Mouse (Mus musculus) erythroblast, embryonic 14.5 days (primary cell): ENCODE measurements around the gene Olfr1141. TPM values are rescaled to one million over a fixed set of nuclear protein-coding genes. Genes with fewer than 3 reads are reported as not detected.

Source experiments
- H3K27me3 ChIP-seq: 2 replicates; pipeline ENCODE4 v1.6.1; 2012; ENCODE audit warnings: inconsistent platforms; ENCODE audit not compliant: control insufficient read depth
- H3K36me3 ChIP-seq: 2 replicates; pipeline ENCODE4 v1.6.1; 2012; ENCODE audit warnings: mild to moderate bottlenecking, inconsistent platforms; ENCODE audit not compliant: control insufficient read depth
- H3K4me1 ChIP-seq: 2 replicates; pipeline ENCODE4 v1.6.1; 2012; ENCODE audit warnings: inconsistent platforms; ENCODE audit not compliant: control insufficient read depth
- H3K4me3 ChIP-seq: replicated peaks from 2 replicates; pipeline ENCODE3; 2012; ENCODE audit warnings: moderate library complexity, mild to moderate bottlenecking, inconsistent platforms
- H3K9me3 ChIP-seq: 2 replicates; pipeline ENCODE4 v1.6.1; 2012; ENCODE audit warnings: low read length, inconsistent platforms, mixed read lengths; ENCODE audit not compliant: control insufficient read depth
- GATA1 ChIP-seq: IDR thresholded peaks from 2 replicates; pipeline ENCODE4 v1.6.1; 2012; ENCODE audit warnings: low read length, inconsistent platforms, mixed read lengths
- TAL1 ChIP-seq: IDR thresholded peaks from 3 replicates; pipeline ENCODE4 v1.6.1; 2012; ENCODE audit warnings: low read length, inconsistent platforms, mixed read lengths
- polyA plus RNA-seq: library from polyadenylated mRNA; stranded (reverse); fragments of >175 nt; gene quantifications from 2 replicates; pipeline ENCODE4 v1.2.3, GENCODE M21; 2012

Gene Olfr1141
- polyA plus RNA-seq: not detected in 2 replicates

- no peaks in the 10 kb centered on the region for H3K27me3 ChIP-seq
- TF ChIP-seq TAL1 (no peak), GATA1 (no peak)
- H3K4me1 ChIP-seq: no peaks in the 10 kb centered on the region
- H3K4me3 ChIP-seq: no peak within 1 kb of the TSS
- no peaks in the 10 kb centered on the region for H3K9me3 ChIP-seq
- H3K36me3 ChIP-seq: no peaks in the 10 kb centered on the region
These were observed at the start of gene Olfr1141 for GRCm38 (mm10) chr2:87753891-87754290. Olfr1141 (minus strand) TSS chr2:87753991.

- Histone ChIP-seq H3K36me3 (no peaks in the 10 kb centered on the region), H3K4me3 (no peak within 1 kb of the TSS), H3K9me3 (0 out of 2 replicates have a peak, but pooled peaks cover 4% of the 10 kb centered on the region), H3K27me3 (no peaks in the 10 kb centered on the region), H3K4me1 (no peaks in the 10 kb centered on the region)
- TF ChIP-seq GATA1 (no peak), TAL1 (no peak)
These were observed 46.5 kb upstream of the Olfr1141 start, which contains the start of gene Olfr1143 for GRCm38 (mm10) chr2:87800292-87800691. Olfr1143 (plus strand) TSS chr2:87800592.

DNA sequence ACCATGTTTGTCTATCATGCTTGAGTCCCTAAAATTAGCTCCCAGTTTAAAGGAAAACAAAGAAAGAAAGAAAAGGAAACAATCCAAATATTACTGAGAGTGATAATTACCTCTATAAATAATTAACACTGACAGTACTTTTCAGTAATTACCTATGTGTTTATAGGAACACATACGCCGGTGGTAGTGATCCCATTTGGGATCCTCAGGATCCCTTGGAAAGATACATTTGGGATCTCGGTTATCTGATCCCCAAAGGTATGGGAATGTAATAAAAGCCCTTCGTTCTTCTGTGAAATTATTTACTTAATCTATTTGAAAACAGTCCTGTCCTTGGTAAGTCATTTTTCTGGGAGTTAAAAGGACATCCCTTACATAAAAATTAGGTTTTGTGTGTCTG lies 25.4 kb upstream of the Olfr1141 start, which contains the start of gene Olfr152:
Gene Olfr152, plus strand, starts transcription at position 301 of the 400 bp plus-strand sequence.
- no peak for TF ChIP-seq GATA1
- no peak for TF ChIP-seq TAL1
- Histone ChIP-seq H3K9me3 (peaks cover 3% of the 10 kb centered on the region), H3K36me3 (no peaks in the 10 kb centered on the region), H3K4me1 (no peaks in the 10 kb centered on the region), H3K4me3 (no peak within 1 kb of the TSS), H3K27me3 (no peaks in the 10 kb centered on the region)

DNA sequence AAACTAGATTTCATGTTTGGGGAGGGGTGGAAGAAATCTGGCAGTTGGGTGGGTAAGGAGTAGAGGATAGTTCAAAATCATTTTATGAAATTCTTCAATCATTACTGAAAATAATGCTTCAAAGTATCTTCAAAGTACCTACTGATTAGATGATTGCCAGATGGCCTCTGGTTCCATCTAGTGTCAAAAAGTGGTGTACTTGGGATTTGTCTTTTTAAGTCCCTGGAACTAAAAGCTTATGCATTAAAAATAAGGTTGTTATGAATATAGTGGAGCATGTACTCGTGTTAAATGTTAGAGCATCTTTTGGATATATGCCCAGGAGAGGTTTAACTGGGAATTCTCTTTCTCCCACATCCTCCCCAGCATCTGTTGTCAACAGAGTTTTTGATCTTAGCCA lies 22.4 kb upstream of the Olfr1141 start:
- no peaks in the 10 kb centered on the region for H3K27me3 ChIP-seq
- H3K36me3 ChIP-seq: no peaks in the 10 kb centered on the region
- no peak overlapping the region for H3K4me3 ChIP-seq
- TF ChIP-seq TAL1 (no peak), GATA1 (no peak)
- no peaks in the 10 kb centered on the region for H3K4me1 ChIP-seq
- H3K9me3 ChIP-seq: peaks cover 3% of the 10 kb centered on the region

- Histone ChIP-seq H3K4me3 (no peak within 1 kb of the TSS), H3K9me3 (no peaks in the 10 kb centered on the region), H3K27me3 (no peaks in the 10 kb centered on the region), H3K36me3 (no peaks in the 10 kb centered on the region), H3K4me1 (no peaks in the 10 kb centered on the region)
- TF ChIP-seq TAL1 (no peak), GATA1 (no peak)
These were observed 10.3 kb downstream of the Olfr1141 start, which contains the start of gene Olfr1140 for GRCm38 (mm10) chr2:87743452-87743851. Olfr1140 (plus strand) TSS chr2:87743752.

GRCm38 (mm10) chr2:87739878-87740277 lies 13.9 kb downstream of the Olfr1141 start, which contains the start of gene Olfr1138:
Olfr1138 (minus strand) TSS chr2:87739978.
- no peak within 1 kb of the TSS for H3K4me3 ChIP-seq
- H3K9me3 ChIP-seq: no peaks in the 10 kb centered on the region
- H3K36me3 ChIP-seq: no peaks in the 10 kb centered on the region
- no peaks in the 10 kb centered on the region for H3K4me1 ChIP-seq
- no peaks in the 10 kb centered on the region for H3K27me3 ChIP-seq
- TF ChIP-seq GATA1 (no peak), TAL1 (no peak)

- no peak within 1 kb of the TSS for H3K4me3 ChIP-seq
- no peaks in the 10 kb centered on the region for H3K36me3 ChIP-seq
- H3K9me3 ChIP-seq: no peaks in the 10 kb centered on the region; the same call in 1 of the 2 replicates
- no peaks in the 10 kb centered on the region for H3K4me1 ChIP-seq
- TF ChIP-seq GATA1: no peak
- TF ChIP-seq TAL1: no peak
- H3K27me3 ChIP-seq: no peaks in the 10 kb centered on the region
These were observed 40.7 kb downstream of the Olfr1141 start, which contains the start of gene Olfr1137 for GRCm38 (mm10) chr2:87713079-87713478. Olfr1137 (minus strand) TSS chr2:87713179.

Other genes starting within 250 kb of the Olfr1141 start
- not detected in 2 replicates for gene Pramel6, start 247.4 kb downstream of the Olfr1141 start, polyA plus RNA-seq
- not detected in 2 replicates for gene Olfr153, start 222.2 kb downstream of the Olfr1141 start, polyA plus RNA-seq
- 0.09 TPM in 1 of 2 replicates, not detected in the other for gene Olfr1128, start 208.4 kb downstream of the Olfr1141 start, polyA plus RNA-seq
- gene Olfr1129, start 180.1 kb downstream of the Olfr1141 start, polyA plus RNA-seq: not detected in 2 replicates
- not detected in 2 replicates for gene Olfr1130, start 147.8 kb downstream of the Olfr1141 start, polyA plus RNA-seq
- not detected in 2 replicates for gene Olfr1131, start 126.9 kb downstream of the Olfr1141 start, polyA plus RNA-seq
- not detected in 2 replicates for gene Olfr1132, start 116.5 kb downstream of the Olfr1141 start, polyA plus RNA-seq
- gene Olfr1133, start 106.6 kb downstream of the Olfr1141 start, polyA plus RNA-seq: not detected in 2 replicates
- gene Olfr1134, start 95.5 kb downstream of the Olfr1141 start, polyA plus RNA-seq: not detected in 2 replicates
- not detected in 2 replicates for gene Olfr1135, start 80.3 kb downstream of the Olfr1141 start, polyA plus RNA-seq
- gene Olfr1136, start 60.0 kb downstream of the Olfr1141 start, polyA plus RNA-seq: not detected in 2 replicates
- gene Olfr1137, start 40.8 kb downstream of the Olfr1141 start, polyA plus RNA-seq: not detected in 2 replicates
- not detected in 2 replicates for gene Olfr1138, start 14.0 kb downstream of the Olfr1141 start, polyA plus RNA-seq
- gene Olfr1140, start 10.2 kb downstream of the Olfr1141 start, polyA plus RNA-seq: not detected in 2 replicates
- gene Olfr152, start 25.5 kb upstream of the Olfr1141 start, polyA plus RNA-seq: not detected in 2 replicates
- gene Olfr1143, start 46.6 kb upstream of the Olfr1141 start, polyA plus RNA-seq: not detected in 2 replicates
- gene Olfr1145, start 55.8 kb upstream of the Olfr1141 start, polyA plus RNA-seq: not detected in 2 replicates
- gene Olfr1148, start 76.5 kb upstream of the Olfr1141 start, polyA plus RNA-seq: not detected in 2 replicates
- gene Olfr1150-ps1, start 90.0 kb upstream of the Olfr1141 start, polyA plus RNA-seq: not detected in 2 replicates
- 0.02 TPM in 1 of 2 replicates, not detected in the other for gene Olfr1151, start 101.9 kb upstream of the Olfr1141 start, polyA plus RNA-seq
- gene Olfr1152, start 112.5 kb upstream of the Olfr1141 start, polyA plus RNA-seq: not detected in 2 replicates
- gene Olfr1153, start 141.0 kb upstream of the Olfr1141 start, polyA plus RNA-seq: not detected in 2 replicates
- 0.06 TPM in 1 of 2 replicates, not detected in the other for gene Olfr1154, start 151.2 kb upstream of the Olfr1141 start, polyA plus RNA-seq
- not detected in 2 replicates for gene Olfr1155, start 191.1 kb upstream of the Olfr1141 start, polyA plus RNA-seq
- gene Olfr1156, start 199.1 kb upstream of the Olfr1141 start, polyA plus RNA-seq: not detected in 2 replicates
- gene Olfr1157, start 214.3 kb upstream of the Olfr1141 start, polyA plus RNA-seq: not detected in 2 replicates
- gene Olfr74, start 220.7 kb upstream of the Olfr1141 start, polyA plus RNA-seq: not detected in 2 replicates
- not detected in 2 replicates for gene Olfr1158, start 236.1 kb upstream of the Olfr1141 start, polyA plus RNA-seq